ENCODE assay signal across 11 mouse cellular contexts in genomic region chr6:55210423-55211365, GRCm38 (mm10). TPM values are rescaled to one million over a fixed set of nuclear protein-coding genes. Genes with fewer than 3 reads are reported as not detected.
A peak's percentile ranks its signal among the peaks of the same experiment; 100 is the strongest.
DNase-seq lines count a peak whose midpoint lies in the region; ATAC-seq lines count a peak whose summit lies in the region.
"Had no signal": no experiment of that assay in that cellular context is flagged by ENCODE, and none has a peak within 500 bp of the region (broad histone marks: within the 10 kb centered on the region; RNA-seq: fewer than 3 reads in every experiment).

No protein-coding gene starts in this region.

- H3K9ac ChIP-seq in heart, embryonic 11.5 days (ENCODE audit: low read depth, low read length) = no peak overlapping the region
- H3K9ac ChIP-seq in lung, embryonic 16.5 days (ENCODE audit: low read length) = no peak overlapping the region
- no peak overlapping the region for H3K9ac ChIP-seq in intestine, embryonic 15.5 days
- H3K9ac ChIP-seq: liver, embryonic 15.5 days had no signal

- peak; percentile 42 for DNase-seq in gastrocnemius, adult 18-20 months (ENCODE audit: low spot score)
- DNase-seq in gastrocnemius, adult 8-10 months (ENCODE audit: low spot score in 2 of 2) = no peak
- DNase-seq in embryo, embryonic 10.5 days (ENCODE audit: low spot score) = peak; percentile 43
- no peak for DNase-seq in layer of hippocampus, postnatal 36 days

- no peak overlapping the region for H3K4me3 ChIP-seq in heart, embryonic 11.5 days (ENCODE audit: low read depth, low read length)
- no peak overlapping the region for H3K4me3 ChIP-seq in lung, embryonic 16.5 days (ENCODE audit: low read length)
- no peak overlapping the region for H3K4me3 ChIP-seq in intestine, embryonic 15.5 days (replicated peaks)
- H3K4me3 ChIP-seq: liver, embryonic 15.5 days had no signal

- H3K4me1 ChIP-seq in heart, embryonic 11.5 days (ENCODE audit: control insufficient read depth, insufficient read depth, low read length) = peaks cover 5% of the 10 kb centered on the region
- 0 out of 2 replicates have a peak, but pooled peaks cover 2% of the 10 kb centered on the region for H3K4me1 ChIP-seq in lung, embryonic 16.5 days (replicated peaks; ENCODE audit: control insufficient read depth, insufficient read depth, low read length)
- no peaks in the 10 kb centered on the region for H3K4me1 ChIP-seq in intestine, embryonic 15.5 days (replicated peaks)

- H3K9me3 ChIP-seq in heart, embryonic 11.5 days (replicated peaks; ENCODE audit: control insufficient read depth, low read length) = no peaks in the 10 kb centered on the region
- no peaks in the 10 kb centered on the region for H3K9me3 ChIP-seq in lung, embryonic 16.5 days (ENCODE audit: control insufficient read depth, low read length)
- H3K9me3 ChIP-seq in intestine, embryonic 15.5 days = no peaks in the 10 kb centered on the region
- H3K9me3 ChIP-seq: liver, embryonic 15.5 days had no signal

- no peak overlapping the region for H3K4me2 ChIP-seq in heart, embryonic 11.5 days
- H3K4me2 ChIP-seq in lung, embryonic 16.5 days (ENCODE audit: low read depth, low read length) = no peak overlapping the region
- no peak overlapping the region for H3K4me2 ChIP-seq in intestine, embryonic 15.5 days (replicated peaks)
- H3K4me2 ChIP-seq: liver, embryonic 15.5 days had no signal

- no peak for ATAC-seq in heart, embryonic 11.5 days (replicated peaks; ENCODE audit: insufficient number of reproducible peaks, low FRiP score, low TSS enrichment)
- ATAC-seq in lung, embryonic 16.5 days (ENCODE audit: low read depth) = peak; percentile 11; the same call in 1 of the 2 replicates
- no peak for ATAC-seq in erythroid progenitor cell, adult 5-6 weeks (replicated peaks; ENCODE audit: low FRiP score, poor library complexity, severe bottlenecking)
- no peak for ATAC-seq in intestine, embryonic 15.5 days
- ATAC-seq: intestine, embryonic 16.5 days had no signal

- H3K27me3 ChIP-seq in heart, embryonic 11.5 days (ENCODE audit: control insufficient read depth, insufficient read depth, low read length) = no peaks in the 10 kb centered on the region
- H3K27me3 ChIP-seq in lung, embryonic 16.5 days (ENCODE audit: control insufficient read depth, insufficient read depth, low read depth, low read length) = no peaks in the 10 kb centered on the region
- H3K27me3 ChIP-seq in intestine, embryonic 15.5 days (replicated peaks) = no peaks in the 10 kb centered on the region
- H3K27me3 ChIP-seq: liver, embryonic 15.5 days had no signal

- 65% methylated on average over 15 of the region's 15 CpGs for WGBS in heart, embryonic 11.5 days (ENCODE audit: insufficient replicate concordance)
- WGBS in lung, embryonic 16.5 days = 56% methylated on average over 15 of the region's 15 CpGs
- WGBS in intestine, embryonic 15.5 days = 60% methylated on average over 15 of the region's 15 CpGs

- H3K36me3 ChIP-seq in heart, embryonic 11.5 days (ENCODE audit: control insufficient read depth, insufficient read depth, low read length) = no peaks in the 10 kb centered on the region
- peaks cover 4% of the 10 kb centered on the region; the same call in 1 of the 2 replicates for H3K36me3 ChIP-seq in lung, embryonic 16.5 days (ENCODE audit: control insufficient read depth, insufficient read depth, low read length)
- H3K36me3 ChIP-seq in intestine, embryonic 15.5 days = no peaks in the 10 kb centered on the region
- H3K36me3 ChIP-seq: liver, embryonic 15.5 days had no signal

- H3K27ac ChIP-seq in heart, embryonic 11.5 days (ENCODE audit: low read depth, low read length) = peak overlapping the region; percentile 2; the same call in 1 of the 2 replicates
- peak overlapping the region; percentile 34; the same call in 1 of the 2 replicates for H3K27ac ChIP-seq in lung, embryonic 16.5 days (ENCODE audit: low read length)
- H3K27ac ChIP-seq in intestine, embryonic 15.5 days = no peak overlapping the region
- H3K27ac ChIP-seq: liver, embryonic 15.5 days had no signal

RNA-seq across cellular contexts. Expression of gene Mindy4, which starts 7.5 kb away (rescaled TPM):
- 1 to 10 TPM; 1.7 to 2.5 TPM for total RNA-seq in gastrocnemius, adult 18-20 months (2021)
- 1 to 10 TPM; 1.3 to 3.1 (median 2.2) TPM for total RNA-seq in gastrocnemius, adult 8-10 months (2022)
- polyA plus RNA-seq in heart, embryonic 11.5 days (2014; fragmentation: Nextera tagmentation; extraction: Ambion mirVana) = 8.0 and 9.2 TPM in 2 replicates
- polyA plus RNA-seq in lung, embryonic 16.5 days (2015; fragmentation: Nextera tagmentation; extraction: Ambion mirVana) = 18.5 and 18.6 TPM in 2 replicates
- 2.5 TPM in 1 of 2 replicates, not detected in the other for total RNA-seq in erythroid progenitor cell, adult 5-6 weeks (2015; ENCODE audit: low replicate concordance)
- 0.26 TPM in 1 of 2 replicates, not detected in the other for total RNA-seq in erythroid progenitor cell, adult 5-6 weeks (2017; ENCODE audit: low replicate concordance)
- 6.5 and 7.3 TPM in 2 replicates for polyA plus RNA-seq in intestine, embryonic 15.5 days (2015; fragmentation: Nextera tagmentation; extraction: Ambion mirVana)
- total RNA-seq in layer of hippocampus, postnatal 36 days (2021) = 10 to 100 TPM; 11.9 to 13.0 TPM

RNA-seq across cellular contexts. Expression of gene Inmt, which starts 35.9 kb away (rescaled TPM):
- total RNA-seq in gastrocnemius, adult 18-20 months (2021) = 10 to 100 TPM; 13.8 to 16.1 TPM
- 10 to 100 TPM; 10.4 to 90.9 (median 28.7) TPM for total RNA-seq in gastrocnemius, adult 8-10 months (2022)
- polyA plus RNA-seq in heart, embryonic 11.5 days (2014; fragmentation: Nextera tagmentation; extraction: Ambion mirVana) = not detected in 2 replicates
- 0.19 TPM in 1 of 2 replicates, not detected in the other for polyA plus RNA-seq in lung, embryonic 16.5 days (2015; fragmentation: Nextera tagmentation; extraction: Ambion mirVana)
- total RNA-seq in erythroid progenitor cell, adult 5-6 weeks (2015; ENCODE audit: low replicate concordance) = not detected in 2 replicates
- total RNA-seq in erythroid progenitor cell, adult 5-6 weeks (2017; ENCODE audit: low replicate concordance) = not detected in 2 replicates
- polyA plus RNA-seq in intestine, embryonic 15.5 days (2015; fragmentation: Nextera tagmentation; extraction: Ambion mirVana) = 0.21 and 0.62 TPM in 2 replicates
- under 1 TPM in 1 of 2 experiments, not detected in 1; 0.75 TPM for total RNA-seq in layer of hippocampus, postnatal 36 days (2021)
- polyA plus RNA-seq: C2C12 had no signal

Comparison
In these comparisons a context has a peak if more than half of its experiments do, and no peak if none do; other contexts are left out.
1. DNase-seq: peak in gastrocnemius, adult 18-20 months (single experiment) and embryo, embryonic 10.5 days (single experiment); none in gastrocnemius, adult 8-10 months (0 of 2) and layer of hippocampus, postnatal 36 days (0 of 2).
2. RNA of gene Inmt, which starts 35.9 kb away (total RNA-seq): 10.4 to 90.9 TPM in gastrocnemius, adult 8-10 months and 13.8 to 16.1 TPM in gastrocnemius, adult 18-20 months; 0.75 TPM in layer of hippocampus, postnatal 36 days and not detected in erythroid progenitor cell, adult 5-6 weeks; every median in the first group is over 4 times any median in the second.